Mouse (Mus musculus): ENCODE results near the gene Gm17555. TPM values are rescaled to one million over a fixed set of nuclear protein-coding genes. Genes with fewer than 3 reads are reported as not detected.

The Gm17555 gene
- polyA plus RNA-seq, 1 experiment, result not detected

DNA sequence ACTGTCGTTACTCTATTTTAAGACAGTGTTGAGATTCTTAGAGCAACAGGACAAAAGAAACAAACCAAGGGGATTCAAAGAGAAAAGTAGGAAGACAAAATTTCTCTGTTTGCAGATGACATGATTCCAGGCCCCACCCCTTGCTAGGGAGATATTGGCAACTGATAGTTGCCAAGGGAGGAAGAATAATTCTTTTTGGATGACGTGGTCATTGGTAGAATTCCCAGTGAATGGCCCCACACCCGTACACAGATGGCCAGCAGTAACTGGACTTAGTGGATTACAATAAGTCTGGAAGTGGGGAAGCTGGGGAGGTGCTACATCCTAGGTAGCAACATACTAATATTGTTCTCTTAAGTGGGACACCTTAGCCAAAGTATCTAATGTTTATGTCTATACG, 22.0 kb downstream of the Gm17555 start:
- no peak overlapping the region for H3K27ac ChIP-seq (ENCODE audit: insufficient read depth, low read length)
- no peak overlapping the region for H3K4me3 ChIP-seq (ENCODE audit: low read depth, low read length)
- TF ChIP-seq CTCF (IDR thresholded peaks at IDR 0.05; ENCODE audit: low read depth, low read length) (no peak), POLR2A (IDR thresholded peaks at IDR 0.05; ENCODE audit: insufficient read depth, low read length) (no peak), EP300 (IDR thresholded peaks at IDR 0.05; ENCODE audit: insufficient read depth, low read depth, low read length) (no peak)
- no peaks in the 10 kb centered on the region for H3K36me3 ChIP-seq (ENCODE audit: control insufficient read depth, insufficient read depth, low read length, poor library complexity, severe bottlenecking)
- no peaks in the 10 kb centered on the region for H3K9me3 ChIP-seq (replicated peaks; ENCODE audit: control insufficient read depth, insufficient read depth, low read length, poor library complexity, severe bottlenecking)
- H3K27me3 ChIP-seq (ENCODE audit: control insufficient read depth, insufficient read depth, low read length, poor library complexity, severe bottlenecking), result no peaks in the 10 kb centered on the region; the same call in 1 of the 2 replicates
- no peak overlapping the region for H3K9ac ChIP-seq (ENCODE audit: low read depth, poor library complexity, severe bottlenecking)
- no peaks in the 10 kb centered on the region for H3K4me1 ChIP-seq (ENCODE audit: control insufficient read depth, insufficient read depth, low read length)

DNA sequence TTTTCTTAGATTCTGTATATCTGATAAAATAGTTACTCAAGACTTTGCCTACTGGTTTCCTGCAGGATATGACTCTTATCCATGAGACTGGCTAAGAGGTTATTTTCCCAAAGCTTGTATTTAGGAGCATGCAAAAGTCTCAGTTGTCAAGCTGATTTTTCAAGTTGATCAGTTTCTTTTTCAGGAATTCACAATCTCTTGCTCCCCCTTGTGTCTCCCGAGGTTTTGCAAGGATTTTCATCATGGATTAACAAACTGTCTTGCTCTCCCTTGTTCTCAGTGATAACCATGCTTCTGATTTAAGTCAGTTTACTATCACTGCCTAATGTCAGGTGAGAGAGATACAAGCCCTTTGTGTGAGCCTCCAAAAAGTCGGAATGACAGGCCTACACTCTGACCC, 30.5 kb downstream of the Gm17555 start:
- TF ChIP-seq POLR2A (IDR thresholded peaks at IDR 0.05; ENCODE audit: insufficient read depth, low read length) (no peak), CTCF (IDR thresholded peaks at IDR 0.05; ENCODE audit: low read depth, low read length) (no peak)

DNA sequence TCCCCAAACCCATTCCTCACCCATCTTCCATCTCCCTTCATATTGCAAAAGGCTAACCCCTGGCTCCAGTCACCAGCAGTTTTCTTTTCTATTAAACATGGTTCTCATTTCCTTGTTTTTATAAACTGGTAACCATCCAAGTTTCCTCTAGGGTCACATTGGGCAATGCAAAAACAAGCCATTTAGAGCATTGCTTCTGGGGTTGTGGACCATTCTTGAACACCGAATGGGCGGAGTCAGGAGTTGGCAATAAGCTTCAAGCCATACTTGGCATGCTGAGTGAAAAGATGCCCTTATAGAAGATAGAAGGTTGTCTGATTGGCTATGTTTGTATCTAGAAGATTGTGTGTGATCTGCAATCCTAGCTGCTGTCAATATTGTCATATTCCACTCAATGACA, 33.6 kb downstream of the Gm17555 start:
- no peak for TF ChIP-seq CTCF (IDR thresholded peaks at IDR 0.05; ENCODE audit: low read depth, low read length)
- no peak for TF ChIP-seq POLR2A (IDR thresholded peaks at IDR 0.05; ENCODE audit: insufficient read depth, low read length)
- TF ChIP-seq EP300 (IDR thresholded peaks at IDR 0.05; ENCODE audit: insufficient read depth, low read depth, low read length), result no peak
- Histone ChIP-seq H3K4me3 (ENCODE audit: low read depth, low read length) (no peak overlapping the region), H3K27me3 (ENCODE audit: control insufficient read depth, insufficient read depth, low read length, poor library complexity, severe bottlenecking) (no peaks in the 10 kb centered on the region), H3K9ac (ENCODE audit: low read depth, poor library complexity, severe bottlenecking) (no peak overlapping the region), H3K4me1 (ENCODE audit: control insufficient read depth, insufficient read depth, low read length) (no peaks in the 10 kb centered on the region), H3K9me3 (replicated peaks; ENCODE audit: control insufficient read depth, insufficient read depth, low read length, poor library complexity, severe bottlenecking) (no peaks in the 10 kb centered on the region), H3K27ac (ENCODE audit: insufficient read depth, low read length) (no peak overlapping the region), H3K36me3 (ENCODE audit: control insufficient read depth, insufficient read depth, low read length, poor library complexity, severe bottlenecking) (no peaks in the 10 kb centered on the region)

More for the DNA sequence above, 30.5 kb downstream of the Gm17555 start:
- H3K4me3 ChIP-seq (ENCODE audit: low read depth, low read length), result no peak overlapping the region
- no peaks in the 10 kb centered on the region for H3K9me3 ChIP-seq (replicated peaks; ENCODE audit: control insufficient read depth, insufficient read depth, low read length, poor library complexity, severe bottlenecking)
- H3K36me3 ChIP-seq (ENCODE audit: control insufficient read depth, insufficient read depth, low read length, poor library complexity, severe bottlenecking), result no peaks in the 10 kb centered on the region
- no peak overlapping the region for H3K27ac ChIP-seq (ENCODE audit: insufficient read depth, low read length)
- no peaks in the 10 kb centered on the region for H3K4me1 ChIP-seq (ENCODE audit: control insufficient read depth, insufficient read depth, low read length)
- no peaks in the 10 kb centered on the region for H3K27me3 ChIP-seq (ENCODE audit: control insufficient read depth, insufficient read depth, low read length, poor library complexity, severe bottlenecking)
- no peak overlapping the region for H3K9ac ChIP-seq (ENCODE audit: low read depth, poor library complexity, severe bottlenecking)

DNA sequence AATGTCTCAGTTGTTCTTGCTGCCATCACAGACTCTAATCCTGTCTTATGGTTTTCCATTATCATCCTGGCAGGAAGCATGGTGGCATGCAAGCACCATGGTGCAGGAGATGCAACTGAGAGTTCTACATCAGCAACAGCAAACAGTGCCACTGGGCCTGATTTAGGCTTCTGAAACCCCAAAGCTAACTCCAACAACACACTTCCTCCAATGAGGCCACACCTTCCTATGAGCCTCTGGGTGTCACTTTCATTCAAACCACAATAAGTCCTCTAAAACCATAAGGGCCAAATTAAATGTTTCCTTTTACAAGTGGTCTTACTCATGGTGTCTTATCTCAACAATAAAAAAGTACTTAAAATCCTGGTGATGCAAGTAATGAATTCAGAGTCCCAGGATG, 37.3 kb downstream of the Gm17555 start:
- Histone ChIP-seq H3K9me3 (replicated peaks; ENCODE audit: control insufficient read depth, insufficient read depth, low read length, poor library complexity, severe bottlenecking) (no peaks in the 10 kb centered on the region), H3K27me3 (ENCODE audit: control insufficient read depth, insufficient read depth, low read length, poor library complexity, severe bottlenecking) (no peaks in the 10 kb centered on the region), H3K4me3 (ENCODE audit: low read depth, low read length) (no peak overlapping the region), H3K9ac (ENCODE audit: low read depth, poor library complexity, severe bottlenecking) (no peak overlapping the region), H3K36me3 (ENCODE audit: control insufficient read depth, insufficient read depth, low read length, poor library complexity, severe bottlenecking) (no peaks in the 10 kb centered on the region), H3K4me1 (ENCODE audit: control insufficient read depth, insufficient read depth, low read length) (no peaks in the 10 kb centered on the region), H3K27ac (ENCODE audit: insufficient read depth, low read length) (no peak overlapping the region)
- TF ChIP-seq CTCF (IDR thresholded peaks at IDR 0.05; ENCODE audit: low read depth, low read length), result no peak
- no peak for TF ChIP-seq POLR2A (IDR thresholded peaks at IDR 0.05; ENCODE audit: insufficient read depth, low read length)
- no peak for TF ChIP-seq EP300 (IDR thresholded peaks at IDR 0.05; ENCODE audit: insufficient read depth, low read depth, low read length)

Other genes with a start within 250 kb of the Gm17555 start
- 0.34 TPM in 1 of 2 replicates, not detected in the other for gene Fgf7, start 180.4 kb upstream of the Gm17555 start, polyA plus RNA-seq (2011; ENCODE audit: insufficient read depth, insufficient read length, low read depth, missing spikeins)
- gene Fam227b, start 63.1 kb upstream of the Gm17555 start, polyA plus RNA-seq (2011; ENCODE audit: insufficient read depth, insufficient read length, low read depth, missing spikeins), result not detected in 2 replicates
- 19.5 and 20.5 TPM in 2 replicates for gene Dtwd1, start 63.0 kb upstream of the Gm17555 start, polyA plus RNA-seq (2011; ENCODE audit: insufficient read depth, insufficient read length, low read depth, missing spikeins)

Measured in ES-Bruce4 (cell line).